Mouse (Mus musculus) erythroid progenitor cell, adult 5-6 weeks (primary cell): ENCODE measurements around the gene Olfr1366. TPM values are rescaled to one million over a fixed set of nuclear protein-coding genes. Genes with fewer than 3 reads are reported as not detected.

Experiments used
- ATAC-seq: replicated peaks from 2 replicates; pipeline ENCODE4 v1.8.0; 2016; ENCODE audit warnings: moderate number of reproducible peaks, mild to moderate bottlenecking, moderate TSS enrichment, inconsistent platforms; ENCODE audit not compliant: poor library complexity, low FRiP score, severe bottlenecking
- total RNA-seq, 2 experiments: library from RNA; stranded (forward) in 1 of 2; stranded (reverse) in 1 of 2; fragments of 150-400 nt in 1 of 2; fragments of 186-747, 209-891 nt in 1 of 2; gene quantifications; 2 replicates each; pipeline versions ENCODE4 v1.2.3 to v1.2.4; 2015 to 2017; ENCODE audit warnings: low replicate concordance in 2 of 2

Olfr1366 gene
- total RNA-seq (2015; ENCODE audit: low replicate concordance) (not detected in 2 replicates), total RNA-seq (2017; ENCODE audit: low replicate concordance) (not detected in 2 replicates)

DNA sequence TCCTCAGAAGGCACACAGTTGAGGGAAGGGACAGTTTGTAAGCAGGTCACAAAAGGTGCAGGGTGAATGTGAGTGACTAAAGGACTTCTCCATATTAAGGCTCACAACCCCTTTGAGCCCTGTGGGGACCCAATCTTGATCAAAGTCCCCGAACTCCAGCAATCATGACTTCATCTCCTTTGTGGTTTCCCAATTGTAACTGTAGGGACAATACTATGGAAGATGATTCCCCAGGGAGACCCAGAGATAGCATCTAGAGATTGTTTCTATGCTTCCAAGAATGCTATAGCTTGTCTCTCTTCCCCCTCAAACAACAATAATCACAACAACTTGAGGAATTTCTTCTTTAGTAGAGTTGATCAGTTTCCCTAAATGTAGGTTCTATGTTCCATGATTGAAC is at the start of gene Olfr1366:
TSS of gene Olfr1366 (minus strand) at position 101 of the 400 bp plus-strand sequence.
- ATAC-seq, result no peak

DNA sequence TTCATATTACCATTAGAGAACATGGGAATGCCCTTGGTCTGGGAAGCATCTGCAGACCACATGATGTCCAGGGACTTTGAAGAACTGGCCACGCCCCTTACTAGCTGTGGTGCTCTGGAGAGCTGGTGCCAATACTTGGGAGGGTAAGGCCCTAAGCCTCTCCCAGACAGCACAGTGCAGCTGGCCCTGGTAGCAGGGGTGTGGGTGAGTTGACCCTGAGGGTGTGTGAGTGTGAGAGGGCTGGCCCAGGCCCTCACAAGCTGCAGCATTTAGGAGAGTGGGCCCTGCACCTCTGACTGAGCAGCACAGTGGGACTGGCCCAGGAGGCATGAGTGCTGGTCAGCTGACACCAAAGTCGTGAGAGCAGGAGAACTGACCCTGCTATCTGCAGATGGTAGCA is 49.0 kb upstream of the Olfr1366 start:
- no peak; the same call in 1 of the 2 replicates for ATAC-seq

- ATAC-seq, result no peak
These were observed 39.1 kb upstream of the Olfr1366 start, which contains the start of gene Olfr1364 for GRCm38 (mm10) chr13:21581659-21582058. Gene Olfr1364, minus strand, starts transcription at chr13:21581759.

DNA sequence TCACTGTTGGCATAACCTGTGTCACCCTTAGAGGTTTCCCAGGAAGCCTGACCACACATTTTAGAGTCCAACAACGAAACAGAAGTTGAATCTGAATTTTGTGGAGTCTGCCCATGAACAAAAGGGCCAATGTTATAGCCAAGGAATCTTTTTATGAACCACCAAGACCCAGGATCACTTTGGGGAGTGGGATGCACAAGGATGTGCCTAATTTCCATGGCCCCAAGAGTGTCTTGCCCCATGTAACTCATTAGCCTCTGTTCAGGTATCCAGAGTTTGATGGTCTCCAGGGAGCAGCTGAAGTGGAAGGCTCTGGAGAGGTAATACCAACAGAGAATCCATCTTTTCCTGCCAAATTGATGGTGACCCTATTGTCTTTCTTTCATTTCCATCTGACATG is 17.2 kb upstream of the Olfr1366 start, which contains the start of gene Olfr1535:
TSS of gene Olfr1535 (minus strand) at position 101 of the 400 bp plus-strand sequence.
- ATAC-seq, result no peak

GRCm38 (mm10) chr13:21550416-21551110 is 8.0 kb upstream of the Olfr1366 start:
- ATAC-seq, result no peak

DNA sequence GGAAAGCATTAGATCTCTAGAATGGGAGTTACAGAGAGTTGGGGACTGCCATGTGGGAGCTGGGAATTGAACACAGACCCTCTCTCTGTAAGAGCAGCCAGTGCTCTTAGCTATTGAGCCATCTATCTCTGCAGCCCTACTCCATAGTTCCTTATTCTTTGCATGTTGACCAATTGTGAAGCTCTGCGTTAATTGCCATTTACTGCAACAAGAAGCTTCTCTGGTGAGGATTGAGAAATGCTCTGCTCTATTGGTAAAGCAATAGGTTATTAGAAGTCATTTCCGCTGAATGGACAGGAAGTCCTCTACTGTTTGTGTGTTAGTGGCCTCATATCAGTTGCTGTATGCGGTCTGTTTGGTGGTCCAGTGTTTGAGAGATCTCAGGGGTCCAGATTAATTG is 6.9 kb upstream of the Olfr1366 start:
- no peak for ATAC-seq

GRCm38 (mm10) chr13:21530781-21531201 is 11.8 kb downstream of the Olfr1366 start, which contains the start of gene Zkscan8:
Gene Zkscan8, minus strand, starts transcription at chr13:21531120.
- peak; percentile 83 for ATAC-seq

- no peak for ATAC-seq
These were observed 12.5 kb downstream of the Olfr1366 start for GRCm38 (mm10) chr13:21530136-21530535.

DNA sequence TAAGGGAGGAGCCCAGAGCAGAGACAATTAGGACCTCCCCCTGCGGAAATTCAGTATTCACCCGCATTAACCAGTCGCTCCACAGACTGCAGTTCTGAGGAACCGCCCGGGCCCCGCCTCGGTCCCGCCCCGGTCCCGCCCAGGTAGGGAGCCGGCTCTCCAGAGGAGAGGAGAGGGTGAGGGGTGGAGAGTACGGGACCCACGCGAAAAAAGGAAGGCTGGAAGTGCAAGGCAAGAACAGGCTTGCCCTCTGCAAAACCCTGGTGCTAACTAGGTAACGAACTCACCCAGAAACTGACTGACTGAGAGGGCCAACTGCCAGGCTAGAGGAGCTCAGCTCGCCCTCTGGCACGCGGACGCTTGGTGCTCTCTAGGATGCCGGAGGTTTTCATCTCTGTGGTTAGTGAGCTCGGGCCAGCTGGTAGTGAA is 36.4 kb downstream of the Olfr1366 start:
- ATAC-seq, result peak; percentile 94

DNA sequence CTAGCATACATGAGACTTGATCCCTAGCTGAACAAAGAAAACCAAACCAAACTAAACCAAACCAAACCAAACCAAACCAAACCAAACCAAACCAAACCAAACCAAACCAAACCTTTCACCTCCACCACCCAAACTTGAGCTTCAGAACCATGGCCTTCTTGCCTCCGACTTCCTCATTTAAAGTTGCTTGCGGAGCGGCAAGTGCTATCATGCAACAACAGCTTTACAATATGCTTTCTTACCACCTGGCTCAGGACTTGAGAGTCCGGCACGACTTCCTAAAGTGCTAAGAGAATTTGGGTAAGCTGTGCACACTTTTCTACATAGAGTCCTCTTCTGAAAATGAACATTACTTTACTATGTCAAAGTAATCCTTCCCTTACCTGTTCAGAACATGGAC is 40.3 kb downstream of the Olfr1366 start:
- no peak for ATAC-seq

- peak; percentile 77 for ATAC-seq
These were observed 41.4 kb downstream of the Olfr1366 start, which contains the start of gene Gm11273 for GRCm38 (mm10) chr13:21501182-21501581. Gene Gm11273, minus strand, starts transcription at chr13:21501418.

DNA sequence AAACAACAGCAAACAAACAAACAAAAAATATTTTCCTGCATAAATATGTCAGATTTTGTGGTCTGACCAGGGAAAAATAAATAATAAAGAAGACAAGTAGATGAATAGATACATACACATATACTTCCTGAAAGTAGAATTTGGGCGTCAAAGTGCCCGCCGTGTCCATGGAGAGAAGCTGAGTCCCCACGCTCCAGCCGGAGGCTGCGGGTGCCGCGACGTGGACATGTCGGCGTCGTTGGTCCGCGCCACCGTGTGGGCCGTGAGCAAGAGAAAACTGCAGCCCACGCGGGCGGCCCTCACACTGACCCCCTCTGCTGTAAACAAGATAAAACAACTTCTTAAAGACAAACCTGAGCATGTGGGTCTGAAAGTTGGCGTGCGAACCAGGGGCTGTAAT is 47.5 kb downstream of the Olfr1366 start, which contains the start of gene AK157302:
TSS of gene AK157302 (plus strand) at position 144 of the 400 bp plus-strand sequence.
- ATAC-seq, result no peak

- no peak for ATAC-seq
These were observed 49.8 kb downstream of the Olfr1366 start for GRCm38 (mm10) chr13:21492847-21493246.

GRCm38 (mm10) chr13:21486881-21487280 is 55.7 kb downstream of the Olfr1366 start:
- no peak for ATAC-seq

Other genes starting within 250 kb of the Olfr1366 start
Only the 30 nearest of the 31 such genes appear.
- gene Gpx6, start 230.7 kb downstream of the Olfr1366 start, total RNA-seq (2015; ENCODE audit: low replicate concordance), result not detected in 2 replicates
- gene Gpx6, start 230.7 kb downstream of the Olfr1366 start, total RNA-seq (2017; ENCODE audit: low replicate concordance), result not detected in 2 replicates
- not detected in 2 replicates for gene Olfr1367, start 195.9 kb downstream of the Olfr1366 start, total RNA-seq (2015; ENCODE audit: low replicate concordance)
- gene Olfr1367, start 195.9 kb downstream of the Olfr1366 start, total RNA-seq (2017; ENCODE audit: low replicate concordance), result not detected in 2 replicates
- 2.9 TPM in 1 of 2 replicates, not detected in the other for gene Zscan12, start 180.0 kb downstream of the Olfr1366 start, total RNA-seq (2015; ENCODE audit: low replicate concordance)
- 0.98 and 3.3 TPM in 2 replicates for gene Zscan12, start 180.0 kb downstream of the Olfr1366 start, total RNA-seq (2017; ENCODE audit: low replicate concordance)
- gene Zkscan3, start 140.1 kb downstream of the Olfr1366 start, total RNA-seq (2015; ENCODE audit: low replicate concordance), result 33.5 and 39.4 TPM in 2 replicates
- gene Zkscan3, start 140.1 kb downstream of the Olfr1366 start, total RNA-seq (2017; ENCODE audit: low replicate concordance), result 23.8 and 29.0 TPM in 2 replicates
- not detected in 2 replicates for gene Pgbd1, start 101.8 kb downstream of the Olfr1366 start, total RNA-seq (2015; ENCODE audit: low replicate concordance)
- gene Pgbd1, start 101.8 kb downstream of the Olfr1366 start, total RNA-seq (2017; ENCODE audit: low replicate concordance), result not detected in 2 replicates
- 4.7 and 8.0 TPM in 2 replicates for gene Zscan26, start 89.1 kb downstream of the Olfr1366 start, total RNA-seq (2015; ENCODE audit: low replicate concordance)
- gene Zscan26, start 89.1 kb downstream of the Olfr1366 start, total RNA-seq (2017; ENCODE audit: low replicate concordance), result 0.98 and 3.2 TPM in 2 replicates
- gene Nkapl, start 74.3 kb downstream of the Olfr1366 start, total RNA-seq (2015; ENCODE audit: low replicate concordance), result not detected in 2 replicates
- not detected in 2 replicates for gene Nkapl, start 74.3 kb downstream of the Olfr1366 start, total RNA-seq (2017; ENCODE audit: low replicate concordance)
- not detected in 2 replicates for gene Zkscan4, start 63.9 kb downstream of the Olfr1366 start, total RNA-seq (2015; ENCODE audit: low replicate concordance)
- not detected in 2 replicates for gene Zkscan4, start 63.9 kb downstream of the Olfr1366 start, total RNA-seq (2017; ENCODE audit: low replicate concordance)
- not detected in 2 replicates for gene Gm10065, start 63.4 kb downstream of the Olfr1366 start, total RNA-seq (2015; ENCODE audit: low replicate concordance)
- not detected in 2 replicates for gene Gm10065, start 63.4 kb downstream of the Olfr1366 start, total RNA-seq (2017; ENCODE audit: low replicate concordance)
- gene AK157302, start 47.6 kb downstream of the Olfr1366 start, total RNA-seq (2015; ENCODE audit: low replicate concordance), result 2.9 and 8.4 TPM in 2 replicates
- 2.0 and 4.1 TPM in 2 replicates for gene AK157302, start 47.6 kb downstream of the Olfr1366 start, total RNA-seq (2017; ENCODE audit: low replicate concordance)
- gene Gm11273, start 41.4 kb downstream of the Olfr1366 start, total RNA-seq (2015; ENCODE audit: low replicate concordance), result 4.2 TPM in 1 of 2 replicates, not detected in the other
- 1.5 TPM in 1 of 2 replicates, not detected in the other for gene Gm11273, start 41.4 kb downstream of the Olfr1366 start, total RNA-seq (2017; ENCODE audit: low replicate concordance)
- 4.0 and 11.7 TPM in 2 replicates for gene Zkscan8, start 11.7 kb downstream of the Olfr1366 start, total RNA-seq (2015; ENCODE audit: low replicate concordance)
- 1.3 and 1.7 TPM in 2 replicates for gene Zkscan8, start 11.7 kb downstream of the Olfr1366 start, total RNA-seq (2017; ENCODE audit: low replicate concordance)
- not detected in 2 replicates for gene Olfr1535, start 17.1 kb upstream of the Olfr1366 start, total RNA-seq (2015; ENCODE audit: low replicate concordance)
- not detected in 2 replicates for gene Olfr1535, start 17.1 kb upstream of the Olfr1366 start, total RNA-seq (2017; ENCODE audit: low replicate concordance)
- not detected in 2 replicates for gene Olfr1364, start 39.0 kb upstream of the Olfr1366 start, total RNA-seq (2015; ENCODE audit: low replicate concordance)
- gene Olfr1364, start 39.0 kb upstream of the Olfr1366 start, total RNA-seq (2017; ENCODE audit: low replicate concordance), result not detected in 2 replicates
- not detected in 2 replicates for gene Olfr1362, start 71.2 kb upstream of the Olfr1366 start, total RNA-seq (2015; ENCODE audit: low replicate concordance)
- not detected in 2 replicates for gene Olfr1362, start 71.2 kb upstream of the Olfr1366 start, total RNA-seq (2017; ENCODE audit: low replicate concordance)
- gene Olfr11, start 99.7 kb upstream of the Olfr1366 start, total RNA-seq (2015; ENCODE audit: low replicate concordance), result not detected in 2 replicates
- gene Olfr11, start 99.7 kb upstream of the Olfr1366 start, total RNA-seq (2017; ENCODE audit: low replicate concordance), result not detected in 2 replicates
- not detected in 2 replicates for gene Olfr1361, start 120.6 kb upstream of the Olfr1366 start, total RNA-seq (2015; ENCODE audit: low replicate concordance)
- not detected in 2 replicates for gene Olfr1361, start 120.6 kb upstream of the Olfr1366 start, total RNA-seq (2017; ENCODE audit: low replicate concordance)
- not detected in 2 replicates for gene Olfr1360, start 134.6 kb upstream of the Olfr1366 start, total RNA-seq (2015; ENCODE audit: low replicate concordance)
- not detected in 2 replicates for gene Olfr1360, start 134.6 kb upstream of the Olfr1366 start, total RNA-seq (2017; ENCODE audit: low replicate concordance)
- gene Olfr1359, start 155.3 kb upstream of the Olfr1366 start, total RNA-seq (2015; ENCODE audit: low replicate concordance), result not detected in 2 replicates
- gene Olfr1359, start 155.3 kb upstream of the Olfr1366 start, total RNA-seq (2017; ENCODE audit: low replicate concordance), result not detected in 2 replicates
- gene Hist1h2bl, start 173.3 kb upstream of the Olfr1366 start, total RNA-seq (2015; ENCODE audit: low replicate concordance), result 989 and 1,130 TPM in 2 replicates
- gene Hist1h2bl, start 173.3 kb upstream of the Olfr1366 start, total RNA-seq (2017; ENCODE audit: low replicate concordance), result 1,595 and 2,060 TPM in 2 replicates
- gene Hist1h2ai, start 173.6 kb upstream of the Olfr1366 start, total RNA-seq (2015; ENCODE audit: low replicate concordance), result 22.6 and 24.1 TPM in 2 replicates
- 2,450 and 5,888 TPM in 2 replicates for gene Hist1h2ai, start 173.6 kb upstream of the Olfr1366 start, total RNA-seq (2017; ENCODE audit: low replicate concordance)
- 64.9 and 143 TPM in 2 replicates for gene Hist1h3h, start 174.9 kb upstream of the Olfr1366 start, total RNA-seq (2015; ENCODE audit: low replicate concordance)
- 379 and 793 TPM in 2 replicates for gene Hist1h3h, start 174.9 kb upstream of the Olfr1366 start, total RNA-seq (2017; ENCODE audit: low replicate concordance)
- 396 and 580 TPM in 2 replicates for gene Hist1h2bm, start 179.2 kb upstream of the Olfr1366 start, total RNA-seq (2015; ENCODE audit: low replicate concordance)
- gene Hist1h2bm, start 179.2 kb upstream of the Olfr1366 start, total RNA-seq (2017; ENCODE audit: low replicate concordance), result 1,330 and 1,438 TPM in 2 replicates
- 12.6 and 18.4 TPM in 2 replicates for gene Hist1h4j, start 192.3 kb upstream of the Olfr1366 start, total RNA-seq (2015; ENCODE audit: low replicate concordance)
- gene Hist1h4j, start 192.3 kb upstream of the Olfr1366 start, total RNA-seq (2017; ENCODE audit: low replicate concordance), result 900 and 1,530 TPM in 2 replicates
- 298 and 381 TPM in 2 replicates for gene Hist1h4k, start 207.7 kb upstream of the Olfr1366 start, total RNA-seq (2015; ENCODE audit: low replicate concordance)
- gene Hist1h4k, start 207.7 kb upstream of the Olfr1366 start, total RNA-seq (2017; ENCODE audit: low replicate concordance), result 3,827 and 6,951 TPM in 2 replicates
- 480 and 792 TPM in 2 replicates for gene Hist1h2ak, start 211.0 kb upstream of the Olfr1366 start, total RNA-seq (2015; ENCODE audit: low replicate concordance)
- gene Hist1h2ak, start 211.0 kb upstream of the Olfr1366 start, total RNA-seq (2017; ENCODE audit: low replicate concordance), result 4,887 and 6,345 TPM in 2 replicates
- 1,688 and 1,944 TPM in 2 replicates for gene Hist1h2bn, start 211.3 kb upstream of the Olfr1366 start, total RNA-seq (2015; ENCODE audit: low replicate concordance)
- gene Hist1h2bn, start 211.3 kb upstream of the Olfr1366 start, total RNA-seq (2017; ENCODE audit: low replicate concordance), result 6,530 and 7,011 TPM in 2 replicates
- gene Hist1h1b, start 237.8 kb upstream of the Olfr1366 start, total RNA-seq (2015; ENCODE audit: low replicate concordance), result 1,815 and 1,971 TPM in 2 replicates
- gene Hist1h1b, start 237.8 kb upstream of the Olfr1366 start, total RNA-seq (2017; ENCODE audit: low replicate concordance), result 4,746 and 7,405 TPM in 2 replicates
- 807 and 971 TPM in 2 replicates for gene Hist1h3i, start 240.6 kb upstream of the Olfr1366 start, total RNA-seq (2015; ENCODE audit: low replicate concordance)
- gene Hist1h3i, start 240.6 kb upstream of the Olfr1366 start, total RNA-seq (2017; ENCODE audit: low replicate concordance), result 793 and 862 TPM in 2 replicates
- 9.4 and 13.4 TPM in 2 replicates for gene Hist1h2an, start 244.4 kb upstream of the Olfr1366 start, total RNA-seq (2015; ENCODE audit: low replicate concordance)
- gene Hist1h2an, start 244.4 kb upstream of the Olfr1366 start, total RNA-seq (2017; ENCODE audit: low replicate concordance), result 1,681 and 2,099 TPM in 2 replicates